Mouse (Mus musculus) liver, embryonic 15.5 days (tissue): Measurements from ENCODE around the gene Mzt1. TPM values are rescaled to one million over a fixed set of nuclear protein-coding genes. Genes with fewer than 3 reads are reported as not detected.
"Not testable (repeated sequence)": the region's sequence is repeated elsewhere in the genome, so short reads cannot be mapped to it uniquely, and the experiment has no call there.

Experiments
- ATAC-seq: fragments of 200-750 bp; cut with Nextera tagmentation; 2 replicates; pipeline ENCODE4 v1.8.0; 2017; ENCODE audit warnings: moderate number of reproducible peaks, mild to moderate bottlenecking, moderate library complexity; ENCODE audit not compliant: insufficient read depth
- H3K27ac ChIP-seq: fragments of 300-500 bp; sonication (generic); replicated peaks from 2 replicates; pipeline ENCODE4 v1.5.1; 2015; ENCODE audit warnings: mild to moderate bottlenecking, inconsistent platforms
- H3K27me3 ChIP-seq: fragments of 300-500 bp; sonication (generic); 2 replicates; pipeline ENCODE4 v1.6.1; 2015; ENCODE audit warnings: mild to moderate bottlenecking, inconsistent platforms
- H3K36me3 ChIP-seq: fragments of 300-500 bp; sonication (generic); replicated peaks from 2 replicates; pipeline ENCODE4 v1.6.1; 2015; ENCODE audit warnings: moderate library complexity, mild to moderate bottlenecking, inconsistent platforms
- H3K4me1 ChIP-seq: fragments of 300-500 bp; sonication (generic); replicated peaks from 2 replicates; pipeline ENCODE4 v1.6.1; 2015; ENCODE audit warnings: inconsistent platforms
- H3K4me2 ChIP-seq: fragments of 300-500 bp; sonication (generic); 2 replicates; pipeline ENCODE4 v1.6.1; 2015; ENCODE audit warnings: moderate library complexity, mild to moderate bottlenecking, inconsistent platforms
- H3K4me3 ChIP-seq: fragments of 300-500 bp; sonication (generic); replicated peaks from 2 replicates; pipeline ENCODE4 v1.5.1; 2015; ENCODE audit warnings: mild to moderate bottlenecking, inconsistent platforms
- H3K9ac ChIP-seq: fragments of 300-500 bp; sonication (generic); 2 replicates; pipeline ENCODE4 v1.6.1; 2015; ENCODE audit warnings: moderate library complexity, mild to moderate bottlenecking, inconsistent platforms
- H3K9me3 ChIP-seq: fragments of 300-500 bp; sonication (generic); replicated peaks from 2 replicates; pipeline ENCODE4 v1.6.1; 2016; ENCODE audit warnings: inconsistent platforms
- WGBS: fragments of 180-500 bp; shearing (Covaris S2); methylation state at CpG from one replicate; pipeline ENCODE4 v1.1.7; 2015; ENCODE audit warnings: mixed read lengths; ENCODE audit not compliant: insufficient replicate concordance; 5-methylcytosine and 5-hydroxymethylcytosine counted together
- polyA plus RNA-seq: library from polyadenylated mRNA; unstranded; fragments of >200 nt; fragmentation: Nextera tagmentation; extraction: Ambion mirVana; gene quantifications from 2 replicates; pipeline ENCODE4 v1.2.1, GENCODE M21; 2015

Gene Mzt1
- polyA plus RNA-seq, 1 experiment from 2014 or later: 51.6 TPM

- Histone ChIP-seq H3K4me1 (peaks cover 35% of the 10 kb centered on the region), H3K27me3 (no peaks in the 10 kb centered on the region), H3K9ac (no peak overlapping the region), H3K36me3 (peaks cover 26% of the 10 kb centered on the region), H3K27ac (no peak overlapping the region), H3K4me2 (no peak overlapping the region), H3K9me3 (no peaks in the 10 kb centered on the region), H3K4me3 (no peak overlapping the region)
- ATAC-seq: no peak
- 32% methylated on average over 4 of the region's 4 CpGs for WGBS
These were observed 4.5 kb downstream of the Mzt1 start for GRCm38 (mm10) chr14:99041416-99041815.

- H3K4me3 ChIP-seq, H3K9me3 ChIP-seq, H3K27me3 ChIP-seq, H3K9ac ChIP-seq, ATAC-seq, H3K4me2 ChIP-seq, H3K27ac ChIP-seq: not testable (repeated sequence)
- H3K36me3 ChIP-seq: peaks cover 37% of the 10 kb centered on the region
- WGBS: 83% methylated on average over 5 of the region's 5 CpGs
- H3K4me1 ChIP-seq: peaks cover 30% of the 10 kb centered on the region
These were observed 6.6 kb downstream of the Mzt1 start for GRCm38 (mm10) chr14:99039308-99039707.

DNA sequence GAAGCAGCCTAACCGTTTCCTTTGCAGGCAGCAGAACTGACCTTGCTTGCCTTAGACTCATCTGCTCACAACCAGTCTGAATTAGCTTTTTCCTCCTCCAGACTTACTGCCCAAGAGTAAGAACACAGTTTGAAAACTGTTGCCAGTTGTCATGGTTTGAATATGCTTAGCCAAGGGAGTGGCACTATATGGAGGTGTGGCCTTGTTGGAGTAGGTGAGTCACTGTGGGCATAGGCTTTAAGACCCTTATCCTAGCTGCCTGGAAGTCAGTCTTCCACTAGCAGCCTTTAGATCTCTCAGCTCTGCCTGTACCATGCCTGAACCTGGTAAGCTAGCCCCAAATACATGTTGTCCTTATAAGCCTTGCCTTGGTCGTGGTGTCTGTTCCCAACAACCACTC lies 8.2 kb downstream of the Mzt1 start:
- H3K36me3 ChIP-seq: peaks cover 43% of the 10 kb centered on the region
- H3K4me3 ChIP-seq: no peak overlapping the region
- H3K4me2 ChIP-seq: no peak overlapping the region
- H3K27ac ChIP-seq: no peak overlapping the region
- no peak overlapping the region for H3K9ac ChIP-seq
- 70% methylated on average over 2 of the region's 2 CpGs for WGBS
- H3K4me1 ChIP-seq: peaks cover 18% of the 10 kb centered on the region
- no peaks in the 10 kb centered on the region for H3K27me3 ChIP-seq
- H3K9me3 ChIP-seq: no peaks in the 10 kb centered on the region
- ATAC-seq: no peak

DNA sequence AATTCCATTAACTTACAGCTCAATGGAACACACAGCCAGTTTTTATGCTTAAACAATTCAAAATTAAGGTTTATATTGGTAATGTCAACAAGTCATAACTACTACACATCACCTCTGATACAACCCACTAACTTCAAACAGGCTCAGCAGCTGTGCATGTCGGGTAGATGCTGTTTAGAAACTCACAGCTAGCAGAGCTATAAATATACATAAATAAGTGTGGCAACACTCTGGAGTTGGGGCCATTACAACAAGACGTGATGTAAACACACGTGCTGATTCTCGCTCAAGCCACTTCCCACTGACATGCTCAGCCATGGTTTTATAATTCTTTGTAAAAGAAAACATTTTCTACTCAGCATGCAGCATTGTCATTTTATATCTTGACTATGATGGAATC lies 9.9 kb downstream of the Mzt1 start:
- Histone ChIP-seq H3K4me3 (no peak overlapping the region), H3K4me2 (no peak overlapping the region), H3K27ac (no peak overlapping the region), H3K36me3 (peaks cover 48% of the 10 kb centered on the region), H3K9ac (no peak overlapping the region), H3K4me1 (peaks cover 8% of the 10 kb centered on the region), H3K9me3 (no peaks in the 10 kb centered on the region), H3K27me3 (no peaks in the 10 kb centered on the region)
- no peak for ATAC-seq
- WGBS: 76% methylated on average over 4 of the region's 4 CpGs

DNA sequence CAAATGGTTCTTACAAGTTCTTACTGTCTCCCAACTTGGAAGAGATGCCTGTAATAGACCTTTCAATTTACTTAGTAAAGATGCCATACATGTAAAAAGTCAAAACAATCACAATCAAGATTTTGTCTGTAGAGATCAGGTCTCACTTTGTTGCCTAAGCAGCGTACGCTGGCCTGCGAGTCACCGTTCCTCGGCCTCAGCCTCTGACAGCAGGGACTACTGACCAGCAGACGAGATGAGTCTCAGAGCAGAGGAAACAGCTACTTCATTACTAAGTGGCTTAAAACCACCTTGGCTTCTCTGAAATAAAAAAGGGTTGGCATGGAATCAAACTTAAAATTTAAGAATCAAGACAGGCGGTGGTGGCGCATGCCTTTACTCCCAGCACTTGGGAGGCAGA lies 11.1 kb downstream of the Mzt1 start:
- not testable (repeated sequence) for H3K4me2 ChIP-seq, ATAC-seq, H3K27me3 ChIP-seq, H3K9ac ChIP-seq, H3K4me1 ChIP-seq, H3K27ac ChIP-seq, H3K9me3 ChIP-seq, H3K4me3 ChIP-seq
- peaks cover 48% of the 10 kb centered on the region for H3K36me3 ChIP-seq
- WGBS: 90% methylated on average over 8 of the region's 8 CpGs

DNA sequence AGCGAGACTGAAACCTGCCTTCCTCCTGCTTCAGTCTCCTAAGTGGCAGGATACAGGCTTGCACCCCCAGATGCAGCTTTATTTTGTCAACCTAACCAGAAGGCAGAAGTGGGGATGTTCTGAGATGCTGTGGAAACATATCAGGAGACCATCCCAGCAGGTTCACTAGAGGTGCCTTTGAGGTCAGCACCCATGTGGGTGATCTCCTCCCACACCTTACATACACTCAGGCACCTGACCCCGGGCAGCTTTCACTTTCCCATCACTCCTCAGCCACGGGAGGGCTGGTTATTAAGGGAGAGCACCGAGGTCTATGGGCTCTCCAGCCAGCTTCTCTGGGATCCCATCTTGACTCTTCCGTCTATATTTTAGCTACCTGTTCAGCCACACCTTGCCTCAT lies 13.3 kb downstream of the Mzt1 start:
- Histone ChIP-seq H3K9ac (no peak overlapping the region), H3K4me2 (no peak overlapping the region), H3K27me3 (no peaks in the 10 kb centered on the region), H3K4me1 (no peaks in the 10 kb centered on the region), H3K9me3 (no peaks in the 10 kb centered on the region), H3K4me3 (no peak overlapping the region), H3K27ac (no peak overlapping the region), H3K36me3 (peaks cover 29% of the 10 kb centered on the region)
- WGBS: 73% methylated on average over 5 of the region's 5 CpGs
- ATAC-seq: no peak

DNA sequence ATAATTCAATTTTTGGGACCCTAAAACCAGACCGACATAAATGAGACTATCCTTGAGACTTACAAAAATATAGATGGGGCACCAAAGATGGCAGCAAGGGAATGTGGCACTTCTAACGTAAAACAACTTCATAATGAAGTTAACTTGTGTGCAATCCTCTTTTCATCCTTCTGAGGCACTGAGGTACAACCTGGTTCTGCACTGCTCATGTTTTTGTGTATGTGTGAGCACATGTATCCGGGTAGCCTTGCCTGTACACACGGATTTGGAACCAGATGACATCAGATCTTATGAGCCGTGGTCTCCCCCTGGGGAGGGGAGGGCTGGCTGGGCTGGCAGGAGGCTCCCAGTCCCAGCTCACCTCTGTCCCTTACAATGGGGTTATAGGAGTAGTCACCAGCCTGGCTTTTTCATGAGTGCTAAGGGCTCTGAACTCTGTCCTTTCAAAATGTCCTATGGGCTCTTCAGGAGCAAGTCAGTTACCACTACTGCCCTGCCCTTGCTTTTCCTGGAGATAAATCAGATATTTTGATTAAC lies 14.5 kb downstream of the Mzt1 start:
- no peak overlapping the region for H3K4me3 ChIP-seq
- no peaks in the 10 kb centered on the region for H3K4me1 ChIP-seq
- 75% methylated on average over 5 of the region's 5 CpGs for WGBS
- H3K36me3 ChIP-seq: peaks cover 25% of the 10 kb centered on the region
- no peaks in the 10 kb centered on the region for H3K27me3 ChIP-seq
- no peak overlapping the region for H3K9ac ChIP-seq
- H3K27ac ChIP-seq: no peak overlapping the region
- no peak overlapping the region for H3K4me2 ChIP-seq
- ATAC-seq: no peak
- H3K9me3 ChIP-seq: no peaks in the 10 kb centered on the region

DNA sequence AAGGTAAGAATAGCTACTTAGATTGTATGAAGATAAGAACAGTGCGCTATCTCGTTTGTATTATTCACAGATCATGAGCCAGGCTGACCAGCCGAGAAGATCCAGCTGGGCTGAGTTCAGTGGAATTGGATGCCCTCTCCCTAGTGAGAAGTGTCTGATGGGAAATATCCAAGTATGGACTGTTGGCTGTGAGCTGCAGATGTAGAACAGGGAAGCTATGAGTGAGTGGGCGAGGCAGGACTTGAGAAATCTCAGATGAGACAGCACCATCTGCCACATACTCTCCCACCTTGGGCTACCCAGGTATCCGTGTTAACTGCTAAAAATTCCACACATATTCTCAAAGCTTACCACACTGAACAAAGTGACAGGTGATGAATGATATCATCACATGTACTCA lies 15.9 kb downstream of the Mzt1 start:
- WGBS: 68% methylated on average over 5 of the region's 5 CpGs
- Histone ChIP-seq H3K9me3 (no peaks in the 10 kb centered on the region), H3K4me1 (no peaks in the 10 kb centered on the region), H3K9ac (no peak overlapping the region), H3K36me3 (peaks cover 17% of the 10 kb centered on the region), H3K27me3 (no peaks in the 10 kb centered on the region), H3K4me2 (no peak overlapping the region), H3K4me3 (no peak overlapping the region), H3K27ac (no peak overlapping the region)
- no peak for ATAC-seq

GRCm38 (mm10) chr14:99022346-99023086 lies 23.4 kb downstream of the Mzt1 start:
- Histone ChIP-seq H3K9ac (no peak overlapping the region), H3K4me3 (no peak overlapping the region), H3K27me3 (no peaks in the 10 kb centered on the region), H3K9me3 (no peaks in the 10 kb centered on the region), H3K4me2 (no peak overlapping the region), H3K4me1 (no peaks in the 10 kb centered on the region), H3K27ac (no peak overlapping the region), H3K36me3 (no peaks in the 10 kb centered on the region)
- 42% methylated on average over 12 of the region's 12 CpGs for WGBS
- ATAC-seq: no peak

DNA sequence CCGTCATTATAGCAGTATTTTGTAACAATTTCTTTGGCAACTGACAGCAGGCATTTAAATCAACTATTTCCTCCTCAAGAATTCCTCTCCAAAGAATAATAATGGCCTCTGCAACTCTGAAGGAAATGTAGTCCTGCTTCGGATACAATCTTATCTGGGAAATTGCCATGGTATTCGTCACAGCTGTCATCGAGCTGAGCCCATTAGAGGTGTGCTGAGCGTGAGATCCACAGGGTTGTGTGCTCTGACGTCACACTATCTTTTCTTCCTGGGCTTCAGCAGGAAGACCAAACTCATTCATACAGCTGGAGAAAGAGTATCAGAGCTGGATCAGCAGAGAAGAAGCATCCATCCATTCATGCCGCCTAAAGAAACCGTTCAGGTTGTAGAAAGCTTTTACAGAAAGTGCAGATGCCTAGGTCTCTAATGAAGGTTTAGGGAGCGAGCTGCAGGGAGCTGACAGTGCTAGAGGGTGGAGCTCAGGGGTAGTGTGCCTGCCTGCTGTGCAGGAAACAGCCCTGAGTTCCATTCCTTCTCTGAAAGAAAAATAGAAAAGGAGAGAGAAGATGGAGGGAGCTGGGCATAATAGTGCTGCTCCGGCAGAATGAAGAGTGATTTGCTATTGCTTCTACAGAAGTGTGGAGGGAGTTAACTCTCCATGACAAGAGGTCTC lies 26.7 kb downstream of the Mzt1 start:
- Histone ChIP-seq H3K27ac (no peak overlapping the region), H3K4me1 (no peaks in the 10 kb centered on the region), H3K4me2 (no peak overlapping the region), H3K9me3 (no peaks in the 10 kb centered on the region), H3K4me3 (no peak overlapping the region), H3K27me3 (no peaks in the 10 kb centered on the region), H3K36me3 (no peaks in the 10 kb centered on the region), H3K9ac (no peak overlapping the region)
- ATAC-seq: no peak
- 39% methylated on average over 10 of the region's 10 CpGs for WGBS

- no peak overlapping the region for H3K27ac ChIP-seq
- H3K4me3 ChIP-seq: no peak overlapping the region
- H3K4me2 ChIP-seq: no peak overlapping the region
- H3K9ac ChIP-seq: no peak overlapping the region
- no peak for ATAC-seq
- H3K36me3 ChIP-seq: no peaks in the 10 kb centered on the region
- H3K4me1 ChIP-seq: no peaks in the 10 kb centered on the region
- H3K9me3 ChIP-seq: no peaks in the 10 kb centered on the region
- WGBS: 48% methylated on average over 7 of the region's 7 CpGs
- H3K27me3 ChIP-seq: no peaks in the 10 kb centered on the region
These were observed 27.2 kb downstream of the Mzt1 start for GRCm38 (mm10) chr14:99018691-99019090.
